Mouse (Mus musculus): ENCODE results near the gene Smim8. TPM values are rescaled to one million over a fixed set of nuclear protein-coding genes. Genes with fewer than 3 reads are reported as not detected.
A peak's percentile ranks its signal among the peaks of the same experiment; 100 is the strongest.
"Not testable (repeated sequence)": the region's sequence is repeated elsewhere in the genome, so short reads cannot be mapped to it uniquely, and the experiment has no call there.

Gene Smim8
- 10 to 100 TPM; 18.9 to 23.2 TPM for total RNA-seq (2021)

- peak; percentile 85 to 87 for DNase-seq
Observed at GRCm38 (mm10) chr4:34777677-34778527, at the start of gene Smim8. Gene Smim8, minus strand, starts transcription at chr4:34778423.

- DNase-seq: no peak
Observed at GRCm38 (mm10) chr4:34823901-34824300, 45.7 kb upstream of the Smim8 start.

- DNase-seq: no peak
Observed at GRCm38 (mm10) chr4:34819904-34820303, 41.7 kb upstream of the Smim8 start.

- no peak for DNase-seq
Observed at GRCm38 (mm10) chr4:34801166-34802034, 23.2 kb upstream of the Smim8 start.

- DNase-seq: no peak
Observed at GRCm38 (mm10) chr4:34798005-34798404, 19.8 kb upstream of the Smim8 start.

- no peak for DNase-seq
Observed at GRCm38 (mm10) chr4:34797294-34797983, 19.2 kb upstream of the Smim8 start.

GRCm38 (mm10) chr4:34796294-34796693, 18.1 kb upstream of the Smim8 start:
- DNase-seq: no peak

GRCm38 (mm10) chr4:34786476-34786875, 8.3 kb upstream of the Smim8 start:
- DNase-seq: no peak

GRCm38 (mm10) chr4:34785646-34786045, 7.4 kb upstream of the Smim8 start:
- no peak for DNase-seq

GRCm38 (mm10) chr4:34784865-34785264, 6.6 kb upstream of the Smim8 start:
- DNase-seq: no peak

- DNase-seq: no peak
Observed at GRCm38 (mm10) chr4:34782730-34783129, 4.5 kb upstream of the Smim8 start.

GRCm38 (mm10) chr4:34771652-34772371, 6.4 kb downstream of the Smim8 start:
- DNase-seq: no peak

GRCm38 (mm10) chr4:34756163-34756562, 22.1 kb downstream of the Smim8 start, which contains the start of gene Gm136:
Gene Gm136, minus strand, starts transcription at chr4:34756263.
- no peak for DNase-seq

GRCm38 (mm10) chr4:34749236-34749635, 29.0 kb downstream of the Smim8 start:
- DNase-seq: no peak

GRCm38 (mm10) chr4:34734461-34734860, 43.8 kb downstream of the Smim8 start:
- DNase-seq: no peak

- not testable (repeated sequence) for DNase-seq
Observed at GRCm38 (mm10) chr4:34733415-34733814, 44.8 kb downstream of the Smim8 start.

GRCm38 (mm10) chr4:34729851-34730341, 48.3 kb downstream of the Smim8 start, which contains the start of gene Cfap206:
Gene Cfap206, minus strand, starts transcription at chr4:34730206.
- peak; percentile 32 to 42 for DNase-seq

- not testable (repeated sequence) for DNase-seq
Observed at GRCm38 (mm10) chr4:34725710-34726109, 52.5 kb downstream of the Smim8 start.

- no peak for DNase-seq
Observed at GRCm38 (mm10) chr4:34724306-34724705, 53.9 kb downstream of the Smim8 start.

- DNase-seq: no peak
Observed at GRCm38 (mm10) chr4:34723186-34723585, 55.0 kb downstream of the Smim8 start.

GRCm38 (mm10) chr4:34720127-34720895, 57.9 kb downstream of the Smim8 start:
- DNase-seq: no peak
